Mouse (Mus musculus) heart, embryonic 15.5 days (tissue): ENCODE data around the gene Zfp423. TPM values are rescaled to one million over a fixed set of nuclear protein-coding genes. Genes with fewer than 3 reads are reported as not detected.
A peak's percentile ranks its signal among the peaks of the same experiment; 100 is the strongest.

Experiments
- ATAC-seq: fragments of 200-750 bp; cut with Nextera tagmentation; replicated peaks from 2 replicates; pipeline ENCODE4 v1.8.0; 2017; ENCODE audit warnings: low read depth, moderate TSS enrichment; ENCODE audit not compliant: insufficient number of reproducible peaks, insufficient read depth, low FRiP score
- H3K27ac ChIP-seq: fragments of 300-500 bp; sonication (generic); 2 replicates; pipeline ENCODE4 v1.5.1; 2015; ENCODE audit warnings: mild to moderate bottlenecking, inconsistent platforms
- H3K27me3 ChIP-seq: fragments of 300-500 bp; sonication (generic); 2 replicates; pipeline ENCODE4 v1.6.1; 2015; ENCODE audit warnings: inconsistent platforms
- H3K36me3 ChIP-seq: fragments of 300-500 bp; sonication (generic); 2 replicates; pipeline ENCODE4 v1.6.1; 2015; ENCODE audit warnings: mild to moderate bottlenecking, inconsistent platforms
- H3K4me1 ChIP-seq: fragments of 300-500 bp; sonication (generic); replicated peaks from 2 replicates; pipeline ENCODE4 v1.6.1; 2015; ENCODE audit warnings: inconsistent platforms
- H3K4me2 ChIP-seq: fragments of 300-500 bp; sonication (generic); 2 replicates; pipeline ENCODE4 v1.6.1; 2015; ENCODE audit warnings: inconsistent platforms, mild to moderate bottlenecking, moderate library complexity
- H3K4me3 ChIP-seq: fragments of 300-500 bp; sonication (generic); 2 replicates; pipeline ENCODE4 v1.5.1; 2015; ENCODE audit warnings: mild to moderate bottlenecking, inconsistent platforms
- H3K9ac ChIP-seq: fragments of 300-500 bp; sonication (generic); 2 replicates; pipeline ENCODE4 v1.6.1; 2015; ENCODE audit warnings: mild to moderate bottlenecking, inconsistent platforms
- H3K9me3 ChIP-seq: fragments of 300-500 bp; sonication (generic); replicated peaks from 2 replicates; pipeline ENCODE4 v1.6.1; 2016; ENCODE audit warnings: inconsistent platforms
- WGBS: fragments of 180-500 bp; shearing (Covaris S2); methylation state at CpG from one replicate; pipeline ENCODE4 v1.1.7; 2015; ENCODE audit warnings: mixed read lengths; 5-methylcytosine and 5-hydroxymethylcytosine counted together
- polyA plus RNA-seq: library from polyadenylated mRNA; unstranded; fragments of >200 nt; fragmentation: Nextera tagmentation; extraction: Ambion mirVana; gene quantifications from 2 replicates; pipeline ENCODE4 v1.2.1, GENCODE M21; 2015

Zfp423 gene
- polyA plus RNA-seq, 1 experiment from 2014 or later, result 3.6 TPM

DNA sequence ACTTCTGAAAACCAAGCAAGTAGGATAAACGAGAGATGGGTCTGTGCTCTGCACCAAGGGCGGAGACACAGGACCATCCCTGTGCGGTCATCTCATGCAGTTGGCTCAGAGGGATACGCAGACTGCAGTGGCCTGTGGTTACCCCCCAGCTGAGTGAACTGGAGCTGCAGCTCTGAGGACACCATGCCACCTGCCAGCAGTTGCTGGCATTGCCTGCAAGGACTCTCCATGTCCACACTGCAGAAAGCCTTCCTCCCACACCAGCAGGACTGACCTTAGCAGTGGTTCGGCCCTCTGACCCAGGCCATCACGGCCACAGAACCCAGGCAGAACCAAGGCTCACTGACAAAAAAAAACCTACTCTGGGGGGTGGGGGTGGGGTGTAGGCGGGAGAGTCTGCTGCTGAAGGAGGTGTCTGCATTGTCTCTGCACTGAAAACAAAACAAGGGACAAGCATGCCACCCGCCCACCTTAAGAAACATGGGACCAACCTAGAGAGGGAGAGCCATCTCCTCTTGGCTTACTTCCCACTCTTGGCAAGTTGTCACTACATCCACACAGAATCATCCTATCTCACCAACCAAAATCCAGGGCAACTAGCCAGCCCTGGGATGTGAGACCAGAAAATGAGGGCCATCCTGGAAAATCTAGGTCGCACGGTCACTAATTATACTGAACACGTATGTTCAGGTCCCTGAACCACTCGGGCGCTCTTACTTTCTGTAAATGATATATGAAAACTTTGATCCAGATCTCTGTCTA, 288.0 kb downstream of the Zfp423 start:
- Histone ChIP-seq H3K9ac (no peak overlapping the region), H3K4me3 (no peak overlapping the region), H3K4me1 (no peaks in the 10 kb centered on the region), H3K4me2 (no peak overlapping the region), H3K9me3 (no peaks in the 10 kb centered on the region), H3K27me3 (0 out of 2 replicates have a peak, but pooled peaks cover 4% of the 10 kb centered on the region), H3K27ac (no peak overlapping the region), H3K36me3 (no peaks in the 10 kb centered on the region)
- ATAC-seq, result no peak
- 84% methylated on average over 13 of the region's 13 CpGs for WGBS

DNA sequence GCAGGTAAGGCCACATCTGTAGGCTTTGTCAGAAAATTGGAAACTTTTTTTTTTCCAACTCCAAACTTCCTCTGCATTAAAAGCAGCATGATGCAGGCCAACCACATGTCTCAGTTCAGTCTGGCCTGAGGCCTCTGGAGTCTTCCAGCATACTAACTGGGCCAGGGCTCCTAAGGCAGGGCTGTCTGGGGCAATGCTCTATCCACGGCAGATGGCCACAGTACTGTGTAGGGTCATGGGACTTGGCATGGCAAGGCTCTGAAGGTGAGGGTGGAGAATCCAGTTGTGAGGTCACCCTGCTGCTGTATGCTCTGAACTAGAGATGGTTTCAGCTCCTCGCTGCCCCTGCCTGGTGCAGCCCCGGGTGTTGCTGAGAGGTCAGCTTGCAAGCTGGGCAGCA, 289.2 kb downstream of the Zfp423 start:
- Histone ChIP-seq H3K27ac (no peak overlapping the region), H3K36me3 (no peaks in the 10 kb centered on the region), H3K9me3 (no peaks in the 10 kb centered on the region), H3K4me2 (no peak overlapping the region), H3K27me3 (peaks cover 9% of the 10 kb centered on the region; the same call in 1 of the 2 replicates), H3K4me1 (no peaks in the 10 kb centered on the region), H3K4me3 (no peak overlapping the region), H3K9ac (no peak overlapping the region)
- ATAC-seq, result no peak
- WGBS, result 84% methylated on average over 3 of the region's 3 CpGs

- Histone ChIP-seq H3K4me1 (no peaks in the 10 kb centered on the region), H3K27me3 (peaks cover 11% of the 10 kb centered on the region), H3K27ac (no peak overlapping the region), H3K9ac (no peak overlapping the region), H3K4me2 (no peak overlapping the region), H3K36me3 (no peaks in the 10 kb centered on the region), H3K9me3 (no peaks in the 10 kb centered on the region), H3K4me3 (no peak overlapping the region)
- no peak for ATAC-seq
- WGBS, result 67% methylated on average over 2 of the region's 2 CpGs
These were observed 290.7 kb downstream of the Zfp423 start for GRCm38 (mm10) chr8:87668736-87669135.

GRCm38 (mm10) chr8:87667914-87668643, 291.3 kb downstream of the Zfp423 start:
- Histone ChIP-seq H3K36me3 (no peaks in the 10 kb centered on the region), H3K9me3 (no peaks in the 10 kb centered on the region), H3K27ac (no peak overlapping the region), H3K27me3 (peaks cover 16% of the 10 kb centered on the region), H3K4me2 (no peak overlapping the region), H3K4me1 (peaks cover 2% of the 10 kb centered on the region), H3K4me3 (no peak overlapping the region), H3K9ac (no peak overlapping the region)
- WGBS, result 68% methylated on average over 26 of the region's 26 CpGs
- ATAC-seq, result no peak

GRCm38 (mm10) chr8:87667297-87667696, 292.1 kb downstream of the Zfp423 start:
- Histone ChIP-seq H3K4me1 (peaks cover 9% of the 10 kb centered on the region), H3K4me3 (no peak overlapping the region), H3K9ac (no peak overlapping the region), H3K4me2 (no peak overlapping the region), H3K27me3 (peaks cover 23% of the 10 kb centered on the region), H3K27ac (no peak overlapping the region), H3K9me3 (no peaks in the 10 kb centered on the region), H3K36me3 (no peaks in the 10 kb centered on the region)
- ATAC-seq, result no peak
- 84% methylated on average over 6 of the region's 6 CpGs for WGBS

- Histone ChIP-seq H3K36me3 (no peaks in the 10 kb centered on the region), H3K27ac (no peak overlapping the region), H3K4me2 (no peak overlapping the region), H3K9ac (no peak overlapping the region), H3K9me3 (no peaks in the 10 kb centered on the region), H3K4me3 (no peak overlapping the region), H3K27me3 (peaks cover 41% of the 10 kb centered on the region), H3K4me1 (peaks cover 24% of the 10 kb centered on the region)
- ATAC-seq, result no peak
- WGBS, result 84% methylated on average over 8 of the region's 8 CpGs
These were observed 294.1 kb downstream of the Zfp423 start for GRCm38 (mm10) chr8:87665337-87665736.

DNA sequence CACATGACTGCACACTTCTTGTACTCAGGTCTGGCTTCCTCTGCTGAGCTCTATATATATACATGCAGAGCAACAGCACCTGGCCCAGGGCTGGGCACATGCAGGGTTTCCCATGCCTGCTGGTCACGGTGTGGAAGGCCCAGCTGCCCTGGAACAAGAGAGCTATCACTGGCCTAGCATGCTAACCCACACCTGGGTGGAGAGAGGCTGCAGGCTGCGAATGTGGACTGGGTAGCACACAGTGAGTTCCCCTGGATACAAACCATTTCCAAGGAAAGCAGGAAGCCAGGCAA, 295.2 kb downstream of the Zfp423 start:
- WGBS, result 85% methylated on average over 2 of the region's 2 CpGs
- Histone ChIP-seq H3K36me3 (no peaks in the 10 kb centered on the region), H3K4me2 (no peak overlapping the region), H3K9me3 (no peaks in the 10 kb centered on the region), H3K4me1 (peaks cover 31% of the 10 kb centered on the region), H3K27ac (no peak overlapping the region), H3K9ac (no peak overlapping the region), H3K27me3 (peaks cover 52% of the 10 kb centered on the region), H3K4me3 (no peak overlapping the region)
- ATAC-seq, result no peak

GRCm38 (mm10) chr8:87663349-87664216, 295.8 kb downstream of the Zfp423 start:
- WGBS, result 12% methylated on average over 18 of the region's 18 CpGs
- Histone ChIP-seq H3K9ac (no peak overlapping the region), H3K9me3 (no peaks in the 10 kb centered on the region), H3K27me3 (peaks cover 58% of the 10 kb centered on the region), H3K4me3 (peak overlapping the region; percentile 35), H3K4me2 (peak overlapping the region; percentile 62), H3K4me1 (peaks cover 31% of the 10 kb centered on the region), H3K27ac (no peak overlapping the region), H3K36me3 (no peaks in the 10 kb centered on the region)
- no peak for ATAC-seq

DNA sequence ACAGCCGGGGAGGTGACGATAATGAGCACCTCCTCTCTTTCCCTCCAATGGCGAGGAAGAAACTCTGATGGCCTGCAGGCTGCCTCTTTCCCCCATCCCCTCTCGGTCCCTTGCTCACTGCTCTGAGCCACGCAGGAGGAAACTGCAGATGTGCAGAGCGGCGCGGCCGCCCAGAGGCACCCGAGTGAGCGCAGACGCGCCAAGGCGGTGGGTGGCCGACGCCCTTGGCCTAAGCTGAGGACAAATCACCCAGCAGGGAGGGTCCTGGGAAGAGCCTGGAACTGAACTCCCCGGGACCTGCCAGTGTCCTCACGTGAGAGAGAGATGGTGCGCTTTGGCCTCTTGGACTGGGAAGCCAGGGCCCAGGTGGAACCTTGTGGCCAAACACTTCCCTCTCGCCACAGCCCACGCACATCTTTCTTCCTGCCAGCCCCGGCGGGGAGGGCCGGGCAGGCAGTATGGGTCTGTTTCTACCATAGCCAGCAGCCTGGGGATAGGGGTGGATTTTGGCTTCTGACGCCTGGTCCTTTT, 296.5 kb downstream of the Zfp423 start:
- Histone ChIP-seq H3K4me1 (peaks cover 31% of the 10 kb centered on the region), H3K9me3 (no peaks in the 10 kb centered on the region), H3K4me2 (peak overlapping the region; percentile 62), H3K36me3 (no peaks in the 10 kb centered on the region), H3K9ac (no peak overlapping the region), H3K27ac (no peak overlapping the region), H3K27me3 (peaks cover 60% of the 10 kb centered on the region), H3K4me3 (peak overlapping the region; percentile 35)
- ATAC-seq, result peak; percentile 16; the same call in 1 of the 2 replicates
- 6% methylated on average over 25 of the region's 25 CpGs for WGBS

DNA sequence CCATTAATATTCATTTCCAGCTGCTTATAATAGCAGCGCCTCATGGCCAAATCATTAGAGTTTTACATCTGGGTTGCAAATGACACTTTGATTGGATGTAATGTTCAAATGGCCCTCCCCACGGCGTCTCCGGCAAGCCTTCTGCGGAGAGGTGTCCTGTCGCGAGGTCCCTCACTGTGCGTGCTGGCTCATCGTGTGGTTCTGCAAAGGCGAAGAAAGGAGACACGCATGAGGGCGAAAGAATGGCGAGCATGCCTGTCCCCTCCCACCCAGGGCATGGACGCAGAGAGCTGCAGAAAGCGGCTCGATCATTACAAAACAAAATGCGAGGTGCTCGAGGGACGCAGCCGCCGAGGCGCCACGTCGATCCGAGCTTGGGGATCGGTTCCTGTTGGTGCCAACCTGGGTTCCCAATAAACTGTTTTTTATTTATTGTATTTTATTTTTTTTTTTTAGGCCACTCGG, 297.1 kb downstream of the Zfp423 start:
- Histone ChIP-seq H3K27ac (no peak overlapping the region), H3K9me3 (no peaks in the 10 kb centered on the region), H3K27me3 (peaks cover 57% of the 10 kb centered on the region), H3K9ac (no peak overlapping the region), H3K4me3 (peak overlapping the region; percentile 35), H3K4me2 (peak overlapping the region; percentile 62), H3K4me1 (peaks cover 31% of the 10 kb centered on the region), H3K36me3 (no peaks in the 10 kb centered on the region)
- 11% methylated on average over 27 of the region's 27 CpGs for WGBS
- no peak for ATAC-seq
